Mouse (Mus musculus): ENCODE results near the gene Cerk. TPM values are rescaled to one million over a fixed set of nuclear protein-coding genes. Genes with fewer than 3 reads are reported as not detected.

Gene Cerk
- polyA plus RNA-seq, 1 experiment: 0.06 TPM

- H3K36me3 ChIP-seq (ENCODE audit: control insufficient read depth): peaks cover 82% of the 10 kb centered on the region
- H3K9me3 ChIP-seq (ENCODE audit: control insufficient read depth, low read length): no peaks in the 10 kb centered on the region
- H3K27me3 ChIP-seq (ENCODE audit: control insufficient read depth): no peaks in the 10 kb centered on the region
- H3K4me3 ChIP-seq (replicated peaks): no peak overlapping the region
- TF ChIP-seq GATA1 (IDR thresholded peaks at IDR 0.05; ENCODE audit: low read length): no peak
- H3K4me1 ChIP-seq (ENCODE audit: control insufficient read depth): peaks cover 40% of the 10 kb centered on the region
Measured at GRCm38 (mm10) chr15:86095722-86096603, 90.0 kb downstream of the Cerk start.

GRCm38 (mm10) chr15:86094324-86095121 is 91.4 kb downstream of the Cerk start:
- no peak overlapping the region for H3K4me3 ChIP-seq (replicated peaks)
- no peaks in the 10 kb centered on the region for H3K27me3 ChIP-seq (ENCODE audit: control insufficient read depth)
- no peaks in the 10 kb centered on the region for H3K9me3 ChIP-seq (ENCODE audit: control insufficient read depth, low read length)
- H3K36me3 ChIP-seq (ENCODE audit: control insufficient read depth): peaks cover 74% of the 10 kb centered on the region
- TF ChIP-seq TAL1 (IDR thresholded peaks at IDR 0.05; ENCODE audit: low read length): no peak
- no peak for TF ChIP-seq GATA1 (IDR thresholded peaks at IDR 0.05; ENCODE audit: low read length)
- H3K4me1 ChIP-seq (ENCODE audit: control insufficient read depth): peaks cover 41% of the 10 kb centered on the region

- H3K4me3 ChIP-seq (replicated peaks): no peak overlapping the region
- peaks cover 42% of the 10 kb centered on the region for H3K4me1 ChIP-seq (ENCODE audit: control insufficient read depth)
Measured at GRCm38 (mm10) chr15:86093236-86093635, 92.7 kb downstream of the Cerk start.

GRCm38 (mm10) chr15:86091998-86092670 is 93.8 kb downstream of the Cerk start:
- Histone ChIP-seq H3K9me3 (ENCODE audit: control insufficient read depth, low read length) (no peaks in the 10 kb centered on the region), H3K4me3 (replicated peaks) (no peak overlapping the region), H3K36me3 (ENCODE audit: control insufficient read depth) (peaks cover 64% of the 10 kb centered on the region), H3K27me3 (ENCODE audit: control insufficient read depth) (no peaks in the 10 kb centered on the region), H3K4me1 (ENCODE audit: control insufficient read depth) (peaks cover 50% of the 10 kb centered on the region)
- TF ChIP-seq GATA1 (IDR thresholded peaks at IDR 0.05; ENCODE audit: low read length) (no peak), TAL1 (IDR thresholded peaks at IDR 0.05; ENCODE audit: low read length) (no peak)

More at GRCm38 (mm10) chr15:86093236-86093635, 92.7 kb downstream of the Cerk start:
- Histone ChIP-seq H3K9me3 (ENCODE audit: control insufficient read depth, low read length) (no peaks in the 10 kb centered on the region), H3K27me3 (ENCODE audit: control insufficient read depth) (no peaks in the 10 kb centered on the region), H3K36me3 (ENCODE audit: control insufficient read depth) (peaks cover 61% of the 10 kb centered on the region)
- no peak for TF ChIP-seq TAL1 (IDR thresholded peaks at IDR 0.05; ENCODE audit: low read length)
- no peak for TF ChIP-seq GATA1 (IDR thresholded peaks at IDR 0.05; ENCODE audit: low read length)

- H3K27me3 ChIP-seq (ENCODE audit: control insufficient read depth): no peaks in the 10 kb centered on the region
- TF ChIP-seq TAL1 (IDR thresholded peaks at IDR 0.05; ENCODE audit: low read length) (no peak), GATA1 (IDR thresholded peaks at IDR 0.05; ENCODE audit: low read length) (no peak)
- H3K4me3 ChIP-seq (replicated peaks): no peak overlapping the region
- peaks cover 55% of the 10 kb centered on the region for H3K4me1 ChIP-seq (ENCODE audit: control insufficient read depth)
- H3K36me3 ChIP-seq (ENCODE audit: control insufficient read depth): peaks cover 67% of the 10 kb centered on the region
- no peaks in the 10 kb centered on the region for H3K9me3 ChIP-seq (ENCODE audit: control insufficient read depth, low read length)
Measured at GRCm38 (mm10) chr15:86091201-86091997, 94.5 kb downstream of the Cerk start.

GRCm38 (mm10) chr15:86090578-86090977 is 95.4 kb downstream of the Cerk start:
- no peaks in the 10 kb centered on the region for H3K27me3 ChIP-seq (ENCODE audit: control insufficient read depth)
- H3K36me3 ChIP-seq (ENCODE audit: control insufficient read depth): peaks cover 62% of the 10 kb centered on the region
- TF ChIP-seq GATA1 (IDR thresholded peaks at IDR 0.05; ENCODE audit: low read length) (no peak), TAL1 (IDR thresholded peaks at IDR 0.05; ENCODE audit: low read length) (no peak)
- H3K4me3 ChIP-seq (replicated peaks): no peak overlapping the region
- H3K9me3 ChIP-seq (ENCODE audit: control insufficient read depth, low read length): no peaks in the 10 kb centered on the region
- H3K4me1 ChIP-seq (ENCODE audit: control insufficient read depth): peaks cover 57% of the 10 kb centered on the region

GRCm38 (mm10) chr15:86089991-86090529 is 95.9 kb downstream of the Cerk start:
- TF ChIP-seq TAL1 (IDR thresholded peaks at IDR 0.05; ENCODE audit: low read length) (no peak), GATA1 (IDR thresholded peaks at IDR 0.05; ENCODE audit: low read length) (no peak)
- peaks cover 62% of the 10 kb centered on the region for H3K4me1 ChIP-seq (ENCODE audit: control insufficient read depth)

More at GRCm38 (mm10) chr15:86089991-86090529, 95.9 kb downstream of the Cerk start:
- no peak overlapping the region for H3K4me3 ChIP-seq (replicated peaks)
- no peaks in the 10 kb centered on the region for H3K9me3 ChIP-seq (ENCODE audit: control insufficient read depth, low read length)
- no peaks in the 10 kb centered on the region for H3K27me3 ChIP-seq (ENCODE audit: control insufficient read depth)
- H3K36me3 ChIP-seq (ENCODE audit: control insufficient read depth): peaks cover 58% of the 10 kb centered on the region

Other genes starting within 250 kb of the Cerk start
- 0.01 TPM in 1 of 2 replicates, not detected in the other for gene Celsr1, start 152.4 kb downstream of the Cerk start, polyA plus RNA-seq (2012)
- gene Gramd4, start 128.4 kb downstream of the Cerk start, polyA plus RNA-seq (2012): 1.5 and 2.3 TPM in 2 replicates
- gene Tbc1d22a, start 28.3 kb upstream of the Cerk start, polyA plus RNA-seq (2012): 0.92 and 1.2 TPM in 2 replicates

Data from erythroblast, embryonic 14.5 days (primary cell).